Mouse (Mus musculus) liver, adult 2 months (tissue): ENCODE results near the gene Map2k7.

Experiments used
- CTCF ChIP-seq: fragments of 200-500 bp; IDR thresholded peaks from 2 replicates; pipeline ENCODE4 v1.5.1; 2011; ENCODE audit warnings: low read depth, low read length, control low read depth
- POLR2A ChIP-seq: fragments of 200-500 bp; IDR thresholded peaks from 2 replicates; pipeline ENCODE4 v1.6.1; 2011; ENCODE audit warnings: low read length, control low read depth; ENCODE audit not compliant: insufficient read depth; ENCODE audit errors: extremely low read depth

GRCm38 (mm10) chr8:4226323-4226722 is 12.2 kb upstream of the Map2k7 start:
- TF ChIP-seq CTCF (no peak), POLR2A (no peak)
